Mouse (Mus musculus) liver, embryonic 11.5 days (tissue): ENCODE measurements around the gene Lypd8. TPM values are rescaled to one million over a fixed set of nuclear protein-coding genes. Genes with fewer than 3 reads are reported as not detected.

ENCODE experiments used
- ATAC-seq: fragments of 200-750 bp; cut with Nextera tagmentation; replicated peaks from 2 replicates; pipeline ENCODE4 v1.8.0; 2017; ENCODE audit warnings: moderate number of reproducible peaks, mild to moderate bottlenecking, moderate TSS enrichment, moderate library complexity; ENCODE audit not compliant: low FRiP score
- DNase-seq: peaks from one replicate; pipeline ENCODE4 v3.0.0-alpha.2; 2017; ENCODE audit warnings: low spot score
- H3K27ac ChIP-seq: fragments of 300-500 bp; sonication (generic); 2 replicates; pipeline ENCODE4 v1.5.1; 2014; ENCODE audit warnings: mild to moderate bottlenecking, low read depth, low read length, control low read depth
- H3K27me3 ChIP-seq: fragments of 300-500 bp; sonication (generic); replicated peaks from 2 replicates; pipeline ENCODE4 v1.6.1; 2014; ENCODE audit warnings: low read length, mixed read lengths; ENCODE audit not compliant: control insufficient read depth, insufficient read depth
- H3K36me3 ChIP-seq: fragments of 300-500 bp; sonication (generic); 2 replicates; pipeline ENCODE4 v1.6.1; 2014; ENCODE audit warnings: mild to moderate bottlenecking, low read length, moderate library complexity, mixed read lengths; ENCODE audit not compliant: control insufficient read depth, insufficient read depth
- H3K4me1 ChIP-seq: fragments of 300-500 bp; sonication (generic); replicated peaks from 2 replicates; pipeline ENCODE4 v1.6.1; 2014; ENCODE audit warnings: low read length, mixed read lengths; ENCODE audit not compliant: control insufficient read depth, insufficient read depth
- H3K4me2 ChIP-seq: fragments of 300-500 bp; sonication (generic); 2 replicates; pipeline ENCODE4 v1.6.1; 2014; ENCODE audit warnings: mild to moderate bottlenecking, control low read depth, moderate library complexity
- H3K4me3 ChIP-seq: fragments of 300-500 bp; sonication (generic); 2 replicates; pipeline ENCODE4 v1.5.1; 2014; ENCODE audit warnings: low read depth, low read length, control low read depth
- H3K9ac ChIP-seq: fragments of 300-500 bp; sonication (generic); 2 replicates; pipeline ENCODE4 v1.6.1; 2014; ENCODE audit warnings: low read depth, low read length, control low read depth
- H3K9me3 ChIP-seq: fragments of 300-500 bp; sonication (generic); 2 replicates; pipeline ENCODE4 v1.6.1; 2016; ENCODE audit warnings: low read length, inconsistent platforms, mixed read lengths; ENCODE audit not compliant: control insufficient read depth
- WGBS: fragments of 180-500 bp; shearing (Covaris S2); extraction: QIAGEN DNeasy Blood & Tissue Kit; methylation state at CpG from one replicate; pipeline ENCODE4 v1.1.7; 2014; 5-methylcytosine and 5-hydroxymethylcytosine counted together
- polyA plus RNA-seq: library from polyadenylated mRNA; unstranded; fragments of >200 nt; fragmentation: Nextera tagmentation; extraction: Ambion mirVana; gene quantifications from 2 replicates; pipeline ENCODE4 v1.2.1, GENCODE M21; 2014

Lypd8 gene
- polyA plus RNA-seq, 1 experiment from 2014 or later, result 0.14 TPM

- no peak for ATAC-seq
- H3K36me3 ChIP-seq, result no peaks in the 10 kb centered on the region
- WGBS, result 66% methylated on average over 3 of the region's 3 CpGs
- DNase-seq, result no peak
- H3K4me1 ChIP-seq, result no peaks in the 10 kb centered on the region
- no peak overlapping the region for H3K4me3 ChIP-seq
- no peaks in the 10 kb centered on the region for H3K9me3 ChIP-seq
- no peak overlapping the region for H3K9ac ChIP-seq
- H3K27me3 ChIP-seq, result no peaks in the 10 kb centered on the region
- no peak overlapping the region for H3K27ac ChIP-seq
- no peak overlapping the region for H3K4me2 ChIP-seq
These were observed 39.5 kb downstream of the Lypd8 start for GRCm38 (mm10) chr11:58418336-58418735.

- 63% methylated on average over 1 of the region's 1 CpGs for WGBS
- H3K9ac ChIP-seq, result no peak within 1 kb of the TSS
- no peaks in the 10 kb centered on the region for H3K9me3 ChIP-seq
- DNase-seq, result no peak
- no peak within 1 kb of the TSS for H3K4me3 ChIP-seq
- no peak within 1 kb of the TSS for H3K4me2 ChIP-seq
- no peaks in the 10 kb centered on the region for H3K36me3 ChIP-seq
- H3K4me1 ChIP-seq, result no peaks in the 10 kb centered on the region
- H3K27me3 ChIP-seq, result no peaks in the 10 kb centered on the region
- no peak within 1 kb of the TSS for H3K27ac ChIP-seq
- ATAC-seq, result no peak
These were observed 42.0 kb downstream of the Lypd8 start, which contains the start of gene 1810065E05Rik for GRCm38 (mm10) chr11:58420815-58421214. 1810065E05Rik (plus strand) TSS chr11:58421111.

- Histone ChIP-seq H3K9me3 (no peaks in the 10 kb centered on the region), H3K4me3 (no peak within 1 kb of the TSS), H3K36me3 (no peaks in the 10 kb centered on the region), H3K9ac (no peak within 1 kb of the TSS), H3K4me1 (no peaks in the 10 kb centered on the region), H3K27ac (no peak within 1 kb of the TSS), H3K4me2 (no peak within 1 kb of the TSS), H3K27me3 (no peaks in the 10 kb centered on the region)
- DNase-seq (no peak), ATAC-seq (no peak)
- WGBS, result 74% methylated on average over 3 of the region's 3 CpGs
These were observed 53.4 kb downstream of the Lypd8 start, which contains the start of gene Gm12253 for GRCm38 (mm10) chr11:58432259-58432658. Gm12253 (plus strand) TSS chr11:58432559.

GRCm38 (mm10) chr11:58437866-58438265 is 59.0 kb downstream of the Lypd8 start:
- DNase-seq (no peak), ATAC-seq (no peak)
- Histone ChIP-seq H3K27me3 (no peaks in the 10 kb centered on the region), H3K4me3 (no peak overlapping the region), H3K36me3 (no peaks in the 10 kb centered on the region), H3K4me1 (no peaks in the 10 kb centered on the region), H3K9ac (no peak overlapping the region), H3K27ac (no peak overlapping the region), H3K4me2 (no peak overlapping the region), H3K9me3 (no peaks in the 10 kb centered on the region)
- WGBS, result 54% methylated on average over 5 of the region's 5 CpGs

Other genes starting within 250 kb of the Lypd8 start
- gene Gemin5, start 210.5 kb upstream of the Lypd8 start, polyA plus RNA-seq, result 36.6 and 41.1 TPM in 2 replicates
- 178 and 190 TPM in 2 replicates for gene Mrpl22, start 207.4 kb upstream of the Lypd8 start, polyA plus RNA-seq
- gene Igtp, start 179.5 kb upstream of the Lypd8 start, polyA plus RNA-seq, result 5.0 and 5.5 TPM in 2 replicates
- gene Irgm2, start 179.4 kb upstream of the Lypd8 start, polyA plus RNA-seq, result 2.3 and 2.5 TPM in 2 replicates
- 0.30 and 0.44 TPM in 2 replicates for gene 4930438A08Rik, start 104.2 kb upstream of the Lypd8 start, polyA plus RNA-seq
- 18.3 and 19.2 TPM in 2 replicates for gene Zfp692, start 72.0 kb upstream of the Lypd8 start, polyA plus RNA-seq
- 50.6 and 50.7 TPM in 2 replicates for gene Zfp672, start 48.7 kb upstream of the Lypd8 start, polyA plus RNA-seq
- gene Sh3bp5l, start 48.3 kb upstream of the Lypd8 start, polyA plus RNA-seq, result 20.5 and 25.3 TPM in 2 replicates
- gene 1810065E05Rik, start 42.1 kb downstream of the Lypd8 start, polyA plus RNA-seq, result not detected in 2 replicates
- not detected in 2 replicates for gene Gm12253, start 53.5 kb downstream of the Lypd8 start, polyA plus RNA-seq
- not detected in 2 replicates for gene Lypd9, start 73.9 kb downstream of the Lypd8 start, polyA plus RNA-seq
- not detected in 2 replicates for gene Olfr30, start 83.2 kb downstream of the Lypd8 start, polyA plus RNA-seq
- gene Olfr332, start 113.5 kb downstream of the Lypd8 start, polyA plus RNA-seq, result not detected in 2 replicates
- gene Olfr331, start 123.5 kb downstream of the Lypd8 start, polyA plus RNA-seq, result not detected in 2 replicates
- not detected in 2 replicates for gene Olfr330, start 155.8 kb downstream of the Lypd8 start, polyA plus RNA-seq
- gene Olfr329-ps, start 167.4 kb downstream of the Lypd8 start, polyA plus RNA-seq, result not detected in 2 replicates
- 0.05 and 0.08 TPM in 2 replicates for gene Olfr328, start 176.6 kb downstream of the Lypd8 start, polyA plus RNA-seq
- gene Olfr224, start 191.5 kb downstream of the Lypd8 start, polyA plus RNA-seq, result not detected in 2 replicates
- not detected in 2 replicates for gene Olfr325, start 198.7 kb downstream of the Lypd8 start, polyA plus RNA-seq
- gene Olfr324, start 216.1 kb downstream of the Lypd8 start, polyA plus RNA-seq, result not detected in 2 replicates
- gene 2210407C18Rik, start 237.0 kb downstream of the Lypd8 start, polyA plus RNA-seq, result not detected in 2 replicates